Mouse (Mus musculus) CH12.LX (cell line): ENCODE measurements around the gene Cyp2d11. TPM values are rescaled to one million over a fixed set of nuclear protein-coding genes. Genes with fewer than 3 reads are reported as not detected.

Source experiments
- DNase-seq: peaks from one replicate; pipeline ENCODE4 v3.0.0-alpha.2; 2013; ENCODE audit errors: extremely low read depth
- H3K27ac ChIP-seq: 2 replicates; pipeline ENCODE4 v1.5.1; 2012; ENCODE audit warnings: low read depth, mild to moderate bottlenecking, control low read depth, moderate library complexity; ENCODE audit not compliant: insufficient read depth
- H3K27me3 ChIP-seq: replicated peaks from 2 replicates; pipeline ENCODE3; 2012; ENCODE audit warnings: inconsistent platforms
- H3K36me3 ChIP-seq, 2 experiments: replicated peaks in 1 of 2; 2 replicates each; pipeline versions ENCODE3 to v1.6.1; 2012; ENCODE audit warnings: inconsistent platforms in 1 of 2, low read length in 1 of 2, mild to moderate bottlenecking in 1 of 2, mixed read lengths in 1 of 2, moderate library complexity in 1 of 2; ENCODE audit not compliant: control insufficient read depth in 1 of 2, insufficient read depth in 1 of 2
- H3K4me1 ChIP-seq, 2 experiments: 2 replicates each; pipeline ENCODE4 v1.6.1; 2012; ENCODE audit warnings: inconsistent platforms in 1 of 2, moderate library complexity in 1 of 2; ENCODE audit not compliant: insufficient read depth in 2 of 2, control insufficient read depth in 1 of 2
- H3K4me2 ChIP-seq: 2 replicates; pipeline ENCODE4 v1.6.1; 2012; ENCODE audit warnings: low read depth, mild to moderate bottlenecking, control low read depth; ENCODE audit not compliant: poor library complexity, insufficient read depth, severe bottlenecking
- H3K4me3 ChIP-seq, 3 experiments: fragments of 150-350 bp in 1 of 3; sonication (generic) in 1 of 3; replicated peaks in 1 of 3; 2 replicates each; pipeline versions ENCODE3 to v1.5.1; 2011 to 2012; ENCODE audit warnings: low read depth in 2 of 3, low read length in 2 of 3, mild to moderate bottlenecking in 2 of 3, moderate library complexity in 2 of 3, control low read depth in 1 of 3, improper control_type of control experiment in 1 of 3, inconsistent platforms in 1 of 3, mixed read lengths in 1 of 3; ENCODE audit not compliant: poor library complexity in 1 of 3
- H3K79me2 ChIP-seq: replicated peaks from 2 replicates; pipeline ENCODE4 v1.6.1; 2012; ENCODE audit warnings: mild to moderate bottlenecking, moderate library complexity; ENCODE audit not compliant: control insufficient read depth, poor library complexity, insufficient read depth, severe bottlenecking; ENCODE audit errors: extremely low read depth
- H3K9ac ChIP-seq: 2 replicates; pipeline ENCODE4 v1.6.1; 2012; ENCODE audit warnings: low read depth, mild to moderate bottlenecking, control low read depth, moderate library complexity; ENCODE audit not compliant: insufficient read depth
- H3K9me3 ChIP-seq: replicated peaks from 2 replicates; pipeline ENCODE3; 2012; ENCODE audit warnings: low read length, inconsistent platforms, mixed read lengths
- BHLHE40 ChIP-seq: IDR thresholded peaks from 2 replicates; pipeline ENCODE4 v1.6.1; 2011; ENCODE audit warnings: mild to moderate bottlenecking, low read depth, low read length, improper control_type of control experiment
- CHD1 ChIP-seq: IDR thresholded peaks from 2 replicates; pipeline ENCODE4 v1.6.1; 2012; ENCODE audit warnings: low read depth, low read length, improper control_type of control experiment, inconsistent platforms
- CHD2 ChIP-seq: IDR thresholded peaks from 2 replicates; pipeline ENCODE4 v1.6.1; 2011; ENCODE audit warnings: low read length, improper control_type of control experiment
- E2F4 ChIP-seq: IDR thresholded peaks from 2 replicates; pipeline ENCODE4 v1.6.1; 2011; ENCODE audit warnings: low read depth, low read length, improper control_type of control experiment; ENCODE audit not compliant: insufficient replicate concordance
- ELF1 ChIP-seq: IDR thresholded peaks from 2 replicates; pipeline ENCODE4 v1.6.1; 2014; ENCODE audit warnings: low read depth, mild to moderate bottlenecking, inconsistent platforms, low read length, improper control_type of control experiment
- GABPA ChIP-seq: IDR thresholded peaks from 2 replicates; pipeline ENCODE4 v1.6.1; 2012; ENCODE audit warnings: low read depth, low read length, improper control_type of control experiment, inconsistent platforms; ENCODE audit not compliant: insufficient replicate concordance
- HCFC1 ChIP-seq: IDR thresholded peaks from 2 replicates; pipeline ENCODE4 v1.6.1; 2012; ENCODE audit warnings: low read depth, mild to moderate bottlenecking, inconsistent platforms, low read length, improper control_type of control experiment
- JUN ChIP-seq: IDR thresholded peaks from 2 replicates; pipeline ENCODE4 v1.6.1; 2011; ENCODE audit warnings: low read depth, mild to moderate bottlenecking, low read length, improper control_type of control experiment, moderate library complexity; ENCODE audit not compliant: insufficient read depth
- JUND ChIP-seq: conservative IDR thresholded peaks from 2 replicates; pipeline ENCODE4 v1.6.1; 2011; ENCODE audit warnings: low read depth, low read length, improper control_type of control experiment
- KAT2A ChIP-seq: IDR thresholded peaks from 2 replicates; pipeline ENCODE4 v1.6.1; 2012; ENCODE audit warnings: low read length, improper control_type of control experiment, inconsistent platforms; ENCODE audit not compliant: insufficient replicate concordance
- MAFK ChIP-seq: IDR thresholded peaks from 2 replicates; pipeline ENCODE4 v1.6.1; 2011; ENCODE audit warnings: low read length, improper control_type of control experiment; ENCODE audit not compliant: insufficient replicate concordance
- MAZ ChIP-seq: IDR thresholded peaks from 2 replicates; pipeline ENCODE4 v1.6.1; 2012; ENCODE audit warnings: low read depth, mild to moderate bottlenecking, inconsistent platforms, low read length, improper control_type of control experiment, moderate library complexity
- MXI1 ChIP-seq: IDR thresholded peaks from 2 replicates; pipeline ENCODE4 v1.6.1; 2011; ENCODE audit warnings: mild to moderate bottlenecking, low read depth, low read length, improper control_type of control experiment
- MYC ChIP-seq: IDR thresholded peaks from 2 replicates; pipeline ENCODE4 v1.6.1; 2011; ENCODE audit warnings: low read depth, mild to moderate bottlenecking, improper control_type of control experiment, low read length
- NRF1 ChIP-seq: IDR thresholded peaks from 2 replicates; pipeline ENCODE4 v1.6.1; 2014; ENCODE audit warnings: low read depth, mild to moderate bottlenecking, inconsistent platforms, low read length, improper control_type of control experiment, moderate library complexity
- POLR2A ChIP-seq: IDR thresholded peaks from 2 replicates; pipeline ENCODE4 v1.6.1; 2011; ENCODE audit warnings: low read depth, mild to moderate bottlenecking, improper control_type of control experiment, low read length
- RAD21 ChIP-seq: IDR thresholded peaks from 2 replicates; pipeline ENCODE4 v1.6.1; 2011; ENCODE audit warnings: low read depth, mild to moderate bottlenecking, low read length, improper control_type of control experiment, moderate library complexity
- SIN3A ChIP-seq: IDR thresholded peaks from 2 replicates; pipeline ENCODE4 v1.6.1; 2012; ENCODE audit warnings: low read length, improper control_type of control experiment, inconsistent platforms
- TBP ChIP-seq: conservative IDR thresholded peaks from 2 replicates; pipeline ENCODE4 v1.6.1; 2011; ENCODE audit warnings: low read depth, low read length, improper control_type of control experiment
- TCF12 ChIP-seq: IDR thresholded peaks from 2 replicates; pipeline ENCODE4 v1.6.1; 2014; ENCODE audit warnings: low read depth, mild to moderate bottlenecking, inconsistent platforms, low read length, improper control_type of control experiment
- UBTF ChIP-seq: IDR thresholded peaks from 2 replicates; pipeline ENCODE4 v1.6.1; 2012; ENCODE audit warnings: low read depth, mild to moderate bottlenecking, inconsistent platforms, low read length, improper control_type of control experiment, moderate library complexity
- USF1 ChIP-seq: IDR thresholded peaks from 2 replicates; pipeline ENCODE4 v1.6.1; 2014; ENCODE audit warnings: low read depth, mild to moderate bottlenecking, inconsistent platforms, low read length, improper control_type of control experiment
- ZC3H11A ChIP-seq: IDR thresholded peaks from 2 replicates; pipeline ENCODE4 v1.6.1; 2012; ENCODE audit warnings: low read depth, mild to moderate bottlenecking, inconsistent platforms, low read length, improper control_type of control experiment
- ZKSCAN1 ChIP-seq: IDR thresholded peaks from 2 replicates; pipeline ENCODE4 v1.6.1; 2012; ENCODE audit warnings: low read depth, inconsistent platforms, low read length, improper control_type of control experiment, borderline replicate concordance
- ZMIZ1 ChIP-seq: IDR thresholded peaks from 2 replicates; pipeline ENCODE4 v1.6.1; 2012; ENCODE audit warnings: low read depth, mild to moderate bottlenecking, inconsistent platforms, low read length, improper control_type of control experiment
- ZNF384 ChIP-seq: IDR thresholded peaks from 2 replicates; pipeline ENCODE4 v1.6.1; 2012; ENCODE audit warnings: low read depth, low read length, improper control_type of control experiment, inconsistent platforms
- dilution Hi-C: fragments of 300-500 bp; cut with MboI; formaldehyde crosslinking; loops from 2 replicates; pipeline ENCODE4 v1.14.3; 2020; ENCODE audit warnings: low sequenced_read_pairs; ENCODE audit not compliant: extremely low pct_unique_long_range_greater_than_20kb, extremely low pct_ligation_motif_present
- in situ Hi-C: fragments of 300-500 bp; cut with MboI; formaldehyde crosslinking; loops from 3 replicates; pipeline ENCODE4 v1.14.3; 2019; ENCODE audit warnings: low sequenced_read_pairs, low pct_ligation_motif_present, low pct_unique_long_range_greater_than_20kb, mixed read lengths
- polyA plus RNA-seq: library from polyadenylated mRNA; unstranded; fragments of >175 nt; gene quantifications from 2 replicates; pipeline ENCODE4 v1.2.1, GENCODE M21; 2012; ENCODE audit warnings: low read depth; ENCODE audit not compliant: insufficient read length
- total RNA-seq, 2 experiments: library from RNA; depleted of rRNA; stranded (reverse); fragments of 300-350 nt in 1 of 2; fragments of >200 nt in 1 of 2; gene quantifications; 2 replicates each; pipeline ENCODE4 v1.2.3; 2012 to 2014

Gene Cyp2d11
- total and polyA plus RNA-seq, 3 experiments: not detected

DNA sequence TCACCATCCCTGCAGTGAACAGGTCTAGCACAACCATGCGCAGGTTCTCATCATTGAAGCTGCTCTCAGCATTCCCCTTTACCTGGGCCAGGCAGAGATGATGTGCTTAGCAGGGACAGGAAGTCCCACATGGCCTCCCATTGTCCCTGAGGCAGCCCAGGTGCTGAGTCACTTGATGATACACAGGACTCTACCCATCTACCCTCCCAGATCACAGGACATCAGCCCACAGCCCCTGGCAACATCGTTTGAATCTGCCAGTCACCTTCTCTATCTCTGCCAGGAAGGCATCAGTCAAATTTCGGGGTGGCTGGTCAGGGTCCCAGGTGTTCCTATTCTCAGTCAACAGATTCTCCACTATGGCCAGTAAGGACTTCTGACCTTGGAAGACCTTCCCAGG lies 10.3 kb upstream of the Cyp2d11 start:
- no peak overlapping the region for H3K4me2 ChIP-seq
- no peak for TF ChIP-seq MAZ
- TF ChIP-seq MAFK: no peak
- TF ChIP-seq RAD21: no peak
- TF ChIP-seq MYC: no peak
- TF ChIP-seq GABPA: no peak
- TF ChIP-seq USF1: no peak
- no peak for TF ChIP-seq JUN
- no peak for TF ChIP-seq ZMIZ1
- TF ChIP-seq ELF1: no peak
- TF ChIP-seq CHD1: no peak
- no peaks in the 10 kb centered on the region for H3K79me2 ChIP-seq
- dilution Hi-C loops: no loop called here
- H3K4me3 ChIP-seq: no peak overlapping the region
- in situ Hi-C loops: no loop called here
- H3K4me1 ChIP-seq: peaks cover 9 to 10% of the 10 kb centered on the region in 2 experiments; a peak in 3 of 4 replicates
- H3K27me3 ChIP-seq: peaks cover 51% of the 10 kb centered on the region
- H3K36me3 ChIP-seq: no peaks in the 10 kb centered on the region
- DNase-seq: no peak
- no peak overlapping the region for H3K27ac ChIP-seq
- no peaks in the 10 kb centered on the region for H3K9me3 ChIP-seq
- no peak overlapping the region for H3K9ac ChIP-seq

DNA sequence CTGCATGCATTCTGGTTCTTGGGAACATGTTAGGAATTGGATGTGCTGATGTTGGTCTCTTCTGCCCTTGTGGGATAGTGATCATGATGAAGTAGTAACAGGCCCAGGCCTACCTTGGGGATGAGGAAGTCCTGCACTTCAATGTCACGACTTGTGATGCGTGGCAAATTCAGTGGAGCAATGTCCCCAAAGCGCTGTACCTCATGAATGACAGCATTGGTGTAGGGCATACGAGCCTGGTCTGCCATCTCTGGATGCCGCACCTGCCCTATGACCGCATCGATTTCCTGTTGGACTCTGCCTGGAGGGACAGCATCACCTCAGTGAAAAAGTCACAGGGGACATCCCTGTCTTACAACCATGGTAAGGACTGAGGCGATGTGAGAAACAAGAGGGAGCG lies 9.8 kb upstream of the Cyp2d11 start:
- TF ChIP-seq JUND (no peak), MXI1 (no peak), BHLHE40 (no peak), USF1 (no peak), ELF1 (no peak), TCF12 (no peak), E2F4 (no peak), ZKSCAN1 (no peak), SIN3A (no peak), ZNF384 (no peak), POLR2A (no peak), ZMIZ1 (no peak), UBTF (no peak), CHD2 (no peak), JUN (no peak), NRF1 (no peak), HCFC1 (no peak), ZC3H11A (no peak), TBP (no peak), KAT2A (no peak)
- H3K9ac ChIP-seq: no peak overlapping the region
- no peaks in the 10 kb centered on the region for H3K79me2 ChIP-seq
- peaks cover 9 to 10% of the 10 kb centered on the region in 2 experiments; a peak in 3 of 4 replicates for H3K4me1 ChIP-seq
- no peaks in the 10 kb centered on the region for H3K36me3 ChIP-seq
- in situ Hi-C loops: no loop called here
- H3K27me3 ChIP-seq: peaks cover 51% of the 10 kb centered on the region
- H3K4me3 ChIP-seq: no peak overlapping the region
- no peak for DNase-seq
- no peak overlapping the region for H3K4me2 ChIP-seq
- dilution Hi-C loops: no loop called here
- no peaks in the 10 kb centered on the region for H3K9me3 ChIP-seq
- H3K27ac ChIP-seq: no peak overlapping the region
